ENCODE assay signal across 8 mouse cellular contexts in the genomic region with DNA sequence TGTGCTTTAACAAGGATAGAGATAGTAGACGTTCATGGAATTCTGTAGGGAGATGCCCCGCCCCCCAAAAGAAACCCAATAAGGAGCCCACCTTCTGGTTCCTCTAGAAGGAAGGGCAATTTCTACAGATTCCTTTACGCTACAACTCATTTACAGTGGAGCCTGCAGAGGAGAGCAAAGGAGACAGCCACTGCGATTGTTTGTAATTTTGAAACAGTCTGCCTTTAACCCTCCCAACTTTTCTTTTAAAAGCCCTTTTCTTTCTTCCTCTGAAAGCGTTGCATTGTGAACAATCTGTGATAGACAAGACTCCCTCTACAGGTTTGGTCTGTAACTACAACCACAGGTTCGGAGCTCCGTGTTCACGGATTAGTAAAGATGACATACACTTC. TPM values are rescaled to one million over a fixed set of nuclear protein-coding genes. Genes with fewer than 3 reads are reported as not detected.
A peak's percentile ranks its signal among the peaks of the same experiment; 100 is the strongest.
DNase-seq lines count a peak whose midpoint lies in the region; ATAC-seq and TF ChIP-seq lines count a peak whose summit lies in the region.

No protein-coding gene starts in this region.

- H3K4me3 ChIP-seq in ES-Bruce4 (ENCODE audit: low read depth, low read length) = no peak overlapping the region
- H3K4me3 ChIP-seq in cortical plate, adult 2 months (ENCODE audit: insufficient read depth, low read length) = peak overlapping the region; percentile 47; the same call in 1 of the 2 replicates
- peak overlapping the region; percentile 58 to 95 for H3K4me3 ChIP-seq in heart, embryonic 14.5 days (ENCODE audit: control insufficient read depth in 1 of 2, insufficient read depth in 1 of 2, low read depth in 1 of 2, low read length in 2 of 2)
- H3K4me3 ChIP-seq in lung, embryonic 14.5 days (ENCODE audit: low read depth, low read length) = peak overlapping the region; percentile 89
- H3K4me3 ChIP-seq in neural tube, embryonic 15.5 days (replicated peaks) = peak overlapping the region; percentile 96

- H3K36me3 ChIP-seq in ES-Bruce4 (ENCODE audit: control insufficient read depth, insufficient read depth, low read length, poor library complexity, severe bottlenecking) = no peaks in the 10 kb centered on the region
- no peaks in the 10 kb centered on the region for H3K36me3 ChIP-seq in heart, embryonic 14.5 days (ENCODE audit: control insufficient read depth, insufficient read depth, low read length)
- no peaks in the 10 kb centered on the region for H3K36me3 ChIP-seq in lung, embryonic 14.5 days (ENCODE audit: insufficient read depth)
- H3K36me3 ChIP-seq in neural tube, embryonic 15.5 days = no peaks in the 10 kb centered on the region

- no peaks in the 10 kb centered on the region for H3K27me3 ChIP-seq in ES-Bruce4 (ENCODE audit: control insufficient read depth, insufficient read depth, low read length, poor library complexity, severe bottlenecking)
- H3K27me3 ChIP-seq in heart, embryonic 14.5 days (ENCODE audit: control insufficient read depth, insufficient read depth, low read length) = no peaks in the 10 kb centered on the region
- no peaks in the 10 kb centered on the region for H3K27me3 ChIP-seq in lung, embryonic 14.5 days (ENCODE audit: insufficient read depth, low read length)
- H3K27me3 ChIP-seq in neural tube, embryonic 15.5 days (replicated peaks) = no peaks in the 10 kb centered on the region

- TF ChIP-seq POLR2A in ES-Bruce4 (IDR thresholded peaks at IDR 0.05; ENCODE audit: insufficient read depth, low read length) = no peak
- no peak for TF ChIP-seq POLR2A in cortical plate, adult 2 months (IDR thresholded peaks at IDR 0.05; ENCODE audit: extremely low read depth, insufficient read depth, low read length)

- peaks cover 9% of the 10 kb centered on the region for H3K4me1 ChIP-seq in ES-Bruce4 (ENCODE audit: control insufficient read depth, insufficient read depth, low read length)
- H3K4me1 ChIP-seq in cortical plate, adult 2 months (ENCODE audit: control insufficient read depth, insufficient read depth, low read length) = peaks cover 1% of the 10 kb centered on the region; the same call in 1 of the 2 replicates
- peaks cover 17 to 40% of the 10 kb centered on the region in 2 experiments for H3K4me1 ChIP-seq in heart, embryonic 14.5 days (ENCODE audit: control insufficient read depth in 2 of 2, insufficient read depth in 2 of 2, low read length in 2 of 2)
- H3K4me1 ChIP-seq in lung, embryonic 14.5 days (ENCODE audit: insufficient read depth) = peaks cover 17% of the 10 kb centered on the region
- H3K4me1 ChIP-seq in neural tube, embryonic 15.5 days = peaks cover 38% of the 10 kb centered on the region

- no peak for TF ChIP-seq CTCF in ES-Bruce4 (IDR thresholded peaks at IDR 0.05; ENCODE audit: low read depth, low read length)
- peak; percentile 53; the same call in 1 of the 2 replicates for TF ChIP-seq CTCF in cortical plate, adult 2 months (IDR thresholded peaks at IDR 0.05; ENCODE audit: extremely low read depth, insufficient read depth, low read length)
- peak; percentile 83 for TF ChIP-seq CTCF in lung, embryonic 14.5 days (IDR thresholded peaks at IDR 0.05; ENCODE audit: low read depth)

- DNase-seq in A20 (ENCODE audit: low read depth, low spot score) = peak; percentile 72
- peak; percentile 67 for DNase-seq in kidney, postnatal 10 days
- DNase-seq in lung, embryonic 14.5 days = peak; percentile 93

- ATAC-seq in heart, embryonic 14.5 days (ENCODE audit: insufficient number of reproducible peaks, insufficient read depth, low FRiP score, low read depth) = no peak
- ATAC-seq in lung, embryonic 14.5 days (ENCODE audit: insufficient read depth) = no peak
- ATAC-seq in neural tube, embryonic 15.5 days (ENCODE audit: low FRiP score) = no peak
- ATAC-seq in erythroid progenitor cell, adult 5-6 weeks (replicated peaks; ENCODE audit: low FRiP score, poor library complexity, severe bottlenecking) = no peak

- H3K9ac ChIP-seq in ES-Bruce4 (ENCODE audit: low read depth, poor library complexity, severe bottlenecking) = peak overlapping the region; percentile 65
- H3K9ac ChIP-seq in heart, embryonic 14.5 days (ENCODE audit: low read length) = peak overlapping the region; percentile 94
- H3K9ac ChIP-seq in lung, embryonic 14.5 days = peak overlapping the region; percentile 79
- H3K9ac ChIP-seq in neural tube, embryonic 15.5 days (replicated peaks) = peak overlapping the region; percentile 95

- peak overlapping the region; percentile 100 for H3K4me2 ChIP-seq in heart, embryonic 14.5 days (ENCODE audit: low read length)
- H3K4me2 ChIP-seq in lung, embryonic 14.5 days = peak overlapping the region; percentile 99
- H3K4me2 ChIP-seq in neural tube, embryonic 15.5 days = peak overlapping the region; percentile 97

- TF ChIP-seq EP300 in ES-Bruce4 (IDR thresholded peaks at IDR 0.05; ENCODE audit: insufficient read depth, low read depth, low read length) = no peak

- no peaks in the 10 kb centered on the region for H3K9me3 ChIP-seq in ES-Bruce4 (replicated peaks; ENCODE audit: control insufficient read depth, insufficient read depth, low read length, poor library complexity, severe bottlenecking)
- no peaks in the 10 kb centered on the region for H3K9me3 ChIP-seq in heart, embryonic 14.5 days (ENCODE audit: control insufficient read depth, low read length)
- no peaks in the 10 kb centered on the region for H3K9me3 ChIP-seq in lung, embryonic 14.5 days (ENCODE audit: low read depth, low read length)
- H3K9me3 ChIP-seq in neural tube, embryonic 15.5 days (replicated peaks) = no peaks in the 10 kb centered on the region

- 0% methylated on average over 8 of the region's 8 CpGs for WGBS in heart, embryonic 14.5 days
- under 1% methylated on average over 8 of the region's 8 CpGs for WGBS in lung, embryonic 14.5 days
- under 1% methylated on average over 8 of the region's 8 CpGs for WGBS in neural tube, embryonic 15.5 days

- no peak overlapping the region for H3K27ac ChIP-seq in ES-Bruce4 (ENCODE audit: insufficient read depth, low read length)
- H3K27ac ChIP-seq in cortical plate, adult 2 months (ENCODE audit: insufficient read depth, low read length) = no peak overlapping the region
- H3K27ac ChIP-seq in heart, embryonic 14.5 days (replicated peaks in 1 of 2; ENCODE audit: control insufficient read depth in 1 of 2, insufficient read depth in 1 of 2, low read depth in 2 of 2, low read length in 2 of 2) = peak overlapping the region in 1 of 2 experiments; percentile 94; a peak in 2 of 4 replicates
- peak overlapping the region; percentile 95 for H3K27ac ChIP-seq in lung, embryonic 14.5 days (ENCODE audit: low read depth)
- H3K27ac ChIP-seq in neural tube, embryonic 15.5 days (replicated peaks) = peak overlapping the region; percentile 97

RNA-seq across cellular contexts. Expression of a gene that starts 46.6 kb away (rescaled TPM):
- not detected in 2 replicates for polyA plus RNA-seq in ES-Bruce4 (2011; ENCODE audit: insufficient read depth, insufficient read length, low read depth, missing spikeins)
- not detected in 2 replicates for polyA plus RNA-seq in cortical plate, adult 2 months (2012; rRNA removed)
- not detected in 2 replicates for polyA plus RNA-seq in heart, embryonic 14.5 days (2014; fragmentation: Nextera tagmentation; extraction: Ambion mirVana)
- polyA plus RNA-seq in lung, embryonic 14.5 days (2014; fragmentation: Nextera tagmentation; extraction: Ambion mirVana) = not detected in 2 replicates
- polyA plus RNA-seq in neural tube, embryonic 15.5 days (2015; fragmentation: Nextera tagmentation; extraction: Ambion mirVana) = not detected in 2 replicates
- total RNA-seq in erythroid progenitor cell, adult 5-6 weeks (2015; ENCODE audit: low replicate concordance) = not detected in 2 replicates
- total RNA-seq in erythroid progenitor cell, adult 5-6 weeks (2017; ENCODE audit: low replicate concordance) = not detected in 2 replicates

Comparison
In these comparisons a context has a peak if more than half of its experiments do, and no peak if none do; other contexts are left out.
1. H3K27ac ChIP-seq: peak in lung, embryonic 14.5 days (single experiment) and neural tube, embryonic 15.5 days (single experiment); none in ES-Bruce4 (single experiment) and cortical plate, adult 2 months (single experiment).
2. Peak in every context shown above with its lines, with median percentiles within 50 percentile points of each other: DNase-seq, H3K9ac ChIP-seq and H3K4me2 ChIP-seq.